Mouse (Mus musculus) heart, postnatal 0 days (tissue): Measurements from ENCODE around the gene Stk24.

Source experiments
- CTCF ChIP-seq: IDR thresholded peaks from 2 replicates; pipeline ENCODE4 v1.5.1; 2016; ENCODE audit warnings: antibody characterized with exemption, control low read depth, low read depth
- EP300 ChIP-seq: IDR thresholded peaks from 2 replicates; pipeline ENCODE4 v1.6.1; 2016; ENCODE audit warnings: antibody characterized with exemption, low read depth

DNA sequence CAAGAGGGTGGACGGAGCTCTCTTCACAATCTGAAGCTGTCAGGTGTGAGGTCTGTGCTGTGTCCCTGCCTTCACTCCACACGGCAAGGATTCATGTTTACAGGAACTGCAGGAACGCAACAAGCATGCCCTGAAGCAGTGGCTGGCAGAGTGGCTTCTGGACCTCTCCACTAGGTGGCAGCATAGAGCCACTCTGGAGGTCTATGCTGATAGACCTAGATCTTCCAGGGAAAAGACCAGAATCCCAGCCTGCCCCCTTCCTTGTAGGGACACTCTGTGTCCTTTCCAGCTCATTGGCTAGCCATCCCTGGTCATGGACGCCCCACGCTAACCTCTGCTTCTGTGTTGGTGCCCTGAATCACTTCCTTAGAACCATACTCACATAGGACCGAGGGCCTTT is 100.7 kb downstream of the Stk24 start:
- peak; percentile 99 for TF ChIP-seq CTCF
- TF ChIP-seq EP300 = no peak
